Mouse (Mus musculus): Measurements from ENCODE around the gene Slamf8. TPM values are rescaled to one million over a fixed set of nuclear protein-coding genes. Genes with fewer than 3 reads are reported as not detected.
A peak's percentile ranks its signal among the peaks of the same experiment; 100 is the strongest.

Gene Slamf8
- polyA plus RNA-seq (2012; rRNA removed), result 7.6 and 9.4 TPM in 2 replicates

GRCm38 (mm10) chr1:172590385-172590784 lies at the start of gene Slamf8:
TSS of gene Slamf8 (minus strand) at chr1:172590568.
- no peak for DNase-seq (ENCODE audit: low read depth, low spot score)
- 32% methylated on average over 7 of the region's 7 CpGs for WGBS

GRCm38 (mm10) chr1:172638781-172639180 lies 48.4 kb upstream of the Slamf8 start:
- no peak for DNase-seq (ENCODE audit: low read depth, low spot score)
- 70% methylated on average over 2 of the region's 2 CpGs for WGBS

GRCm38 (mm10) chr1:172637801-172638200 lies 47.4 kb upstream of the Slamf8 start:
- no peak for DNase-seq (ENCODE audit: low read depth, low spot score)
- 48% methylated on average over 4 of the region's 4 CpGs for WGBS

GRCm38 (mm10) chr1:172636266-172636665 lies 45.9 kb upstream of the Slamf8 start:
- no peak for DNase-seq (ENCODE audit: low read depth, low spot score)
- 51% methylated on average over 5 of the region's 5 CpGs for WGBS

GRCm38 (mm10) chr1:172635258-172635657 lies 44.9 kb upstream of the Slamf8 start:
- 59% methylated on average over 4 of the region's 4 CpGs for WGBS
- DNase-seq (ENCODE audit: low read depth, low spot score), result no peak

- no peak for DNase-seq (ENCODE audit: low read depth, low spot score)
- WGBS, result 84% methylated on average over 2 of the region's 2 CpGs
These were observed 43.8 kb upstream of the Slamf8 start for GRCm38 (mm10) chr1:172634136-172634535.

GRCm38 (mm10) chr1:172632451-172633326 lies 42.3 kb upstream of the Slamf8 start, which contains the start of gene Dusp23:
TSS of gene Dusp23 (minus strand) at chr1:172632962.
- WGBS, result under 1% methylated on average over 53 of the region's 53 CpGs

GRCm38 (mm10) chr1:172631721-172632120 lies 41.4 kb upstream of the Slamf8 start:
- no peak for DNase-seq (ENCODE audit: low read depth, low spot score)
- 90% methylated on average over 5 of the region's 5 CpGs for WGBS

More at GRCm38 (mm10) chr1:172632451-172633326, 42.3 kb upstream of the Slamf8 start, which contains the start of gene Dusp23:
- DNase-seq (ENCODE audit: low read depth, low spot score), result peak; percentile 95

DNA sequence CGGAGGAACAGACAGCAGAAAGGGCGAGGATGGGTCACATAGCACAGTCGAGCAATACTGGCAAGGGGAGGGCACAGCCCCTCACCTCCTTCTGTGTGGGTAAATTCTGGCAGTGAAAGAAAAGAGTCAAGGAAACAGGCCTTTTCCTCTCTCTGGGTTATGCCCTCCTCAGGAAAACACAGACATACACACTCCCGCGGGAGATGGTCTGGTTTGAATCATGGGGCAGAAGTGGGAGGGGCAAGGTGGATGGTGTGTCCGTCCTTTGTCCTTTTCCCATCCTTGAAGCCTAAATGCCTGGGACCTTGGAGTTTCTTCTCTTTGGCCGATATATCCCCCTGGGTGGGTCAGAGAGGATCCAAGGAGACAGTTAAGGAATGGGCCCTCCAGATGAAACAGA lies 39.5 kb upstream of the Slamf8 start:
- DNase-seq (ENCODE audit: low read depth, low spot score), result no peak
- 67% methylated on average over 7 of the region's 7 CpGs for WGBS

DNA sequence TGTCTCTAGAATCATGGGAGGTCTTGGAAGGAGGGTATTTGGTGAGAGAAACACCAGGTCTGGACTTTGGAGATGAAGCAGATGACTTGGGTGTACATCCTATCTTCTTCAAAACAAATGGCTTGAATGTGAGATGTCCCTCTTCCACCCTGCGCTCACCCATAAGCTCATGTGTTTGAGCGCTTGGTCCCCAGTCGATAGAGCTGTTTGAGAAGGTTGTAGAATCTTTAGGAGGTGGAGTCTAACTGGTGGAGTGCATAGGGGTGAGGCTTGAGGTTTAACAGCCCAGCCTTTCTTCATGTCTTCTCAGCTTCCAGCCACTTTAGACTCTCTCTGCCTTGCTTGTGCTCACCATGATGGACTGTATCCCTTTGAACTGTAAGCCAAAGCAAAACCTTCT lies 35.9 kb upstream of the Slamf8 start:
- WGBS, result 92% methylated on average over 3 of the region's 3 CpGs
- no peak for DNase-seq (ENCODE audit: low read depth, low spot score)

DNA sequence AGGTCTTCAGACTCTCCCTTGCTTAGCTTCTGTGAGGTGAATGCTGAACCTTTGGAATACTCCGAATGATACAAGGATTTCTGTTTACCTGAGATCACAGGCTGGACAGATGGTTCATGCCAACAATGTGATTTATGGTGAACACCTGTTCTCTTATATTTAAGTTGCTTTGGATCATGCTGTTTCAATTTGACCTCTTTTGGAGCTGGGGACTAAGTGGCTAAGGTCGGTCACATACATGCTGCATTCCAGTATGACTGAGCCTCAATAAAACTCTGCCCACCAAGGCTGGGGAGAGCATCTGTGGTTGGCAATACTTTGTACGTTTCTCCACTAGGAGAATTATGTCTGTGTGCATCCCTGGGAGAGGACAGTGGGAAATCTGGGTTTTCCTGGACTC lies 33.7 kb upstream of the Slamf8 start:
- 30% methylated on average over 3 of the region's 3 CpGs for WGBS
- no peak for DNase-seq (ENCODE audit: low read depth, low spot score)

GRCm38 (mm10) chr1:172623599-172623998 lies 33.2 kb upstream of the Slamf8 start:
- WGBS, result 52% methylated on average over 5 of the region's 5 CpGs
- DNase-seq (ENCODE audit: low read depth, low spot score), result no peak

- 7% methylated on average over 7 of the region's 7 CpGs for WGBS
- DNase-seq (ENCODE audit: low read depth, low spot score), result no peak
These were observed 28.9 kb upstream of the Slamf8 start for GRCm38 (mm10) chr1:172619235-172619634.

- WGBS, result 43% methylated on average over 4 of the region's 4 CpGs
- no peak for DNase-seq (ENCODE audit: low read depth, low spot score)
These were observed 27.8 kb upstream of the Slamf8 start for GRCm38 (mm10) chr1:172618141-172618540.

DNA sequence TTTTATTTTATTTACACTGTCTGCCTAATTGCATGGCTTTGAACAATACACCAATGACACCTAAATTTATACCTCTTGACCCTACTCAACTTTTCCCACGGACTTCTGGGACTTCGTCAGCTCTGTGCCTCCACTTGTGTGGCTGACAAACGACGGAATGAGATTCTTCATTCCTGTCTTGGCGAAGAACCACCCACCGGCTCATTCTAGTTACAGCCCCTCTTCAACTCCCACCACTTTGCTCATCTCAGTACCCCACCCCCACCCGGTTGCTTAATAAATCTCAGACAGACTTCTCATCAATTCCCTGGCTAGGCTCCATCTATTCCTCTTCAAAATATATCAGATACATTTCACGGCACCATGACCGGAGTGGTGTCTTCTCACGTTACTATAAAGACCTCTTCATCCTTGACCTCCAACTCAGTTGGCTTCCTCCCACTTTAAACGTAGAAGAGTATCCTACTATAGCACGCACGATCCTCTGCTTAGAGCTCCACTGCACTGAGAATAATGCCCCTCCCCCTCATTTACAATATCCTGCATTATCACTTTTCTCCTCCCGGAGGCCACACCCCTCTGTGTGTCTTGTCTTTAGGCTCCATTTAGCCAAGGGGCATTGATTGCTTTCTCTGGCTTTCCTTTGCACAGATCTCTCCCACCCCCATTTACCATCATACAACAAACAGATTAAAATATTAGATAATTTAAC lies 27.2 kb upstream of the Slamf8 start:
- WGBS, result 25% methylated on average over 14 of the region's 14 CpGs
- DNase-seq (ENCODE audit: low read depth, low spot score), result no peak

DNA sequence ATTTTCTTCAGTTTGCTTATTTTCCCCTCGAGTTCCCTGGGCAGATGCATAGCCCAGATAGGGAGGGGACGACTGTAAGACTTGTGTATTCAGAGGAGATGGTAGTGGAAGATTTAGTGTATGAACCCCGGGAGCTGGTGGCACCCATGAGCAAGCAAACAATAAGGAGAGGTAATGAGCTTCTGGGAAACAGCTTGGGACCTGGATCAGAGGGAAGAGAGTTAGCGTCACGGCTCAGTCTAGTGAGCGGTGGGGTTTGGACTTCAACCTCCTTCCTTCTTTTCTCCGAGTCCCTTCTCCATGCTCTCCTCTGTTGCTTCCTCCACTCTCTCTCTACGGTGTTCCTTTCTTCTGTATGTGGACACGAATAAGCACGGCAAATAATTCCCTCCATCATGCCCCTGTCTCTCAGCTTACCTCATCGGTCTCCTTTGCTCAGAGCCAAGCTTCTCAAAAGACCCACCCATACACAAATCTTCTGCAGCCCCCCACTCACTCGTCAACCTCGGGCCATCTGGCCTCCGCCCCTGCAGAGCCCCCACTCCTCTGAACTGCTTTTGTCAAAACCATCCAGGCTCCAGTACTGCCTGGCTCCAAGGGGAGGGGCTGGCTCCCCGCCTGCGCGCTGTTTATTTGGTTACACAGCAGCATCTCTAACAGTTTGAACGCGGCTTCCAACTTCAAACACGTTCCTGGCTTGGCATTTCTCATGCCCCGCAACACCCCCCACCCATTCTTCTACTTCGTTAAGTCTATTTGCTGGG lies 26.4 kb upstream of the Slamf8 start:
- DNase-seq (ENCODE audit: low read depth, low spot score), result no peak
- 9% methylated on average over 22 of the region's 22 CpGs for WGBS

DNA sequence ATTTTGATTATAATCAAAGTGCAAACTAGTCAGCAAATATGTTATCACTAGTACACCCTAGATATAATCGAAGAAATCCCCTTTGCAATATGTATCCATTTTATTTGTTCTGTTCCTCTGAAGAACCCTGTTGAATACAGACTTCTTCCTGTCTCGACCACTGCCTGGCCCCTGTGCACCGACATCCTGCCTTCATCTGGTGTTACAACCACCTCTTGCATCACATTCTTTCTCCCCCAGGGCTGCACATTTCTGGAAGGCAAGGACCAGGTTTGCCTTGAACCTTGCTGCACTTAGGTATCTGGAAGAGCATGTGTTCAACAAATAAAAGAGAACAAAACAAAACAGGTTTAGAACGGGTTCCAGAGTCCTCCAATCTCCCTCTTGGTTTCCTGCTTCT lies 25.0 kb upstream of the Slamf8 start:
- no peak for DNase-seq (ENCODE audit: low read depth, low spot score)
- WGBS, result 48% methylated on average over 4 of the region's 4 CpGs

DNA sequence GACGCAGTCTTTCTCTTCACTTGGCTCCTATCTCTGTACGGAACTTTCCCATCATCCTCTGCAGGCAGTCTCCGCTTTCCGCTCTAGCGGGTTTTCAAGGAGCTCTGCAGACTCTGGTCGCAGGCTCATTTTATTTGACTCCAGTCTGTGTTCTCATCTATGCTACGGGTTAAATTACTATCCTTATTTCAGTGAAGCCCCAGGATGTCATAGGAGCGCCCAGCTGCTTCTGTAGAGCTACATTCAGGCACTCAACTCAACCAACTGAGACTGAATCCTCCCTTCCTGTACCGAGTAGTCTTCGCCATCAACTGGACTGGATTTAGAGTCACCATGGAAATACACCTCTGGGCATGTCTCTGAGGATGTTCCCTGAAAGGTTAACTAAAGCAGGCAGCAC lies 24.3 kb upstream of the Slamf8 start:
- 78% methylated on average over 10 of the region's 10 CpGs for WGBS
- DNase-seq (ENCODE audit: low read depth, low spot score), result no peak

- no peak for DNase-seq (ENCODE audit: low read depth, low spot score)
- WGBS, result 53% methylated on average over 1 of the region's 1 CpGs
These were observed 22.4 kb upstream of the Slamf8 start for GRCm38 (mm10) chr1:172612745-172613144.

DNA sequence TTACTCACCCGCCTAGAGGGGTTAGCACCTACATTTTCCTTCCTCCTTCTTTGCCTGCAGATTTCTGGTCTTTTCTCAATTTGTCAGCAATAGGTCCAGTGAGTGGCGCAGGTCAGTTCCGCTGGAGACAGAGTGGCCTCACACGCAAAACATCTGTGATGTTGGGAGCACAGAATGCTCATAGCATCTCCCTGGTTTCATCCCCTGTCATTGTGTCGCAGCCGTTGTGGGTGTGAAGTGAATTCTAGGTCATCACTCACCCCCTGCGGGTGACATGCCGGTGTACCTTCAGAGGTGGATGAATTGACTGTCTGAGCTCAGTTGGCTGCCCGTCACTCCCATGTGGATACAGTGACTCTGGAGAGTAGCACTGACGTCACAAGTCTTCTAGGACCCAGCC lies 20.9 kb upstream of the Slamf8 start:
- DNase-seq (ENCODE audit: low read depth, low spot score), result no peak
- 83% methylated on average over 10 of the region's 10 CpGs for WGBS
